Mouse (Mus musculus) heart, embryonic 12.5 days (tissue): ENCODE results near the gene Cap2. TPM values are rescaled to one million over a fixed set of nuclear protein-coding genes. Genes with fewer than 3 reads are reported as not detected.

Source experiments
- ATAC-seq: fragments of 200-750 bp; cut with Nextera tagmentation; 2 replicates; pipeline ENCODE4 v1.8.0; 2017; ENCODE audit warnings: moderate TSS enrichment, moderate library complexity; ENCODE audit not compliant: insufficient number of reproducible peaks, low FRiP score
- H3K27ac ChIP-seq: fragments of 300-500 bp; sonication (generic); 2 replicates; pipeline ENCODE4 v1.5.1; 2016; ENCODE audit warnings: mild to moderate bottlenecking, moderate library complexity; ENCODE audit not compliant: poor library complexity, severe bottlenecking
- H3K27me3 ChIP-seq: fragments of 300-500 bp; sonication (generic); replicated peaks from 2 replicates; pipeline ENCODE4 v1.6.1; 2016; ENCODE audit warnings: mild to moderate bottlenecking, moderate library complexity
- H3K36me3 ChIP-seq: fragments of 300-500 bp; sonication (generic); 2 replicates; pipeline ENCODE4 v1.6.1; 2016; ENCODE audit warnings: mild to moderate bottlenecking, moderate library complexity
- H3K4me1 ChIP-seq: fragments of 300-500 bp; sonication (generic); replicated peaks from 2 replicates; pipeline ENCODE4 v1.6.1; 2016; ENCODE audit warnings: mild to moderate bottlenecking
- H3K4me2 ChIP-seq: fragments of 300-500 bp; sonication (generic); 2 replicates; pipeline ENCODE4 v1.6.1; 2016; ENCODE audit warnings: mild to moderate bottlenecking, moderate library complexity
- H3K4me3 ChIP-seq: fragments of 300-500 bp; sonication (generic); 2 replicates; pipeline ENCODE4 v1.5.1; 2016; ENCODE audit warnings: mild to moderate bottlenecking
- H3K9ac ChIP-seq: fragments of 300-500 bp; sonication (generic); 2 replicates; pipeline ENCODE4 v1.6.1; 2016; ENCODE audit warnings: mild to moderate bottlenecking, moderate library complexity
- H3K9me3 ChIP-seq: fragments of 300-500 bp; sonication (generic); replicated peaks from 2 replicates; pipeline ENCODE4 v1.6.1; 2016; ENCODE audit warnings: mild to moderate bottlenecking, moderate library complexity
- WGBS: fragments of 180-500 bp; shearing (Covaris S2); methylation state at CpG from one replicate; pipeline ENCODE4 v1.1.7; 2016; 5-methylcytosine and 5-hydroxymethylcytosine counted together
- polyA plus RNA-seq: library from polyadenylated mRNA; unstranded; fragments of >200 nt; fragmentation: Nextera tagmentation; extraction: Ambion mirVana; gene quantifications from 2 replicates; pipeline ENCODE4 v1.2.1, GENCODE M21; 2016

Cap2 gene
- polyA plus RNA-seq, 1 experiment from 2014 or later = 177 TPM

DNA sequence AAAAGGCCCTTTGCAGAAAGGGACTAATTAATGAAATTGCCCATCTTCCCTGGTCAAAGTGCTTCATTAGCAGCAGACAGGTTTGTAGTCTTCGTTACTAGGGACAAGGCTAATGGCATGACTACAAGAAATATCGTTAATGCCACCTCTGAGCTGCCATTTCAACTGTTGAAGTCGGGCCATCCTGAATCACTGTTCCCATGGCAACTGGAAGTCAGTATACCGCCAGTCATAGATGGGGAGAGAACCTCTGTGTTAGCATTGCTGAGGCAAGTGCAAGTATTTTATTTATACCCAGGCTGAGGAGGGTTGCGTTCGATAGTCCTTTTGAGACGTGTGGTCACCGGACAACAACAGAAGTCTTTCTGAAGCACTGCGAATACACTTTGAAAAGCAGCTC is 53.1 kb downstream of the Cap2 start:
- H3K36me3 ChIP-seq = peaks cover 18% of the 10 kb centered on the region
- H3K4me3 ChIP-seq = no peak overlapping the region
- WGBS = 87% methylated on average over 9 of the region's 9 CpGs
- no peak overlapping the region for H3K4me2 ChIP-seq
- peaks cover 29% of the 10 kb centered on the region for H3K4me1 ChIP-seq
- no peak overlapping the region for H3K27ac ChIP-seq
- ATAC-seq = no peak
- peaks cover 10% of the 10 kb centered on the region for H3K9me3 ChIP-seq
- no peaks in the 10 kb centered on the region for H3K27me3 ChIP-seq
- H3K9ac ChIP-seq = no peak overlapping the region

DNA sequence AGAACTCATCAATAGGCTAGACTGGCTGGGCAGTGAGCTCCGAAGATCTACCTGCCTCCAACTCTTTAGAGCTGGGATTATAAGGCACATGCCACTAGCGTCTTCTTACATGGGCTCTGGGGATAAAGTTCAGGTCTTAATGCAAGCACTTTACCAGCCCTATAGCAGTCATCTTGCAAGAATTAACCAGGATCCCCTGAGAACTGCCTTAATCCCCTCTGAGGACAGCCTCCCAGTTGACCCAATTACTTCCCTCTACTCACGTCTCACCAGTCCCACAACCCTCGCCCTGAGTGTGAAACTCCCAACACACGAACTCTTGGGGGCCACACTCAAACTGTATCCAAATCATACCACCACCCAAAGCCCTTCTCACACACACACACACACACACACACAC is 64.3 kb downstream of the Cap2 start:
- H3K27ac ChIP-seq = no peak overlapping the region
- H3K9ac ChIP-seq = no peak overlapping the region
- H3K4me3 ChIP-seq = no peak overlapping the region
- 0 out of 2 replicates have a peak, but pooled peaks cover 7% of the 10 kb centered on the region for H3K27me3 ChIP-seq
- peaks cover 6% of the 10 kb centered on the region for H3K4me1 ChIP-seq
- no peak overlapping the region for H3K4me2 ChIP-seq
- no peaks in the 10 kb centered on the region for H3K9me3 ChIP-seq
- no peak for ATAC-seq
- peaks cover 16% of the 10 kb centered on the region for H3K36me3 ChIP-seq
- 83% methylated on average over 5 of the region's 5 CpGs for WGBS

DNA sequence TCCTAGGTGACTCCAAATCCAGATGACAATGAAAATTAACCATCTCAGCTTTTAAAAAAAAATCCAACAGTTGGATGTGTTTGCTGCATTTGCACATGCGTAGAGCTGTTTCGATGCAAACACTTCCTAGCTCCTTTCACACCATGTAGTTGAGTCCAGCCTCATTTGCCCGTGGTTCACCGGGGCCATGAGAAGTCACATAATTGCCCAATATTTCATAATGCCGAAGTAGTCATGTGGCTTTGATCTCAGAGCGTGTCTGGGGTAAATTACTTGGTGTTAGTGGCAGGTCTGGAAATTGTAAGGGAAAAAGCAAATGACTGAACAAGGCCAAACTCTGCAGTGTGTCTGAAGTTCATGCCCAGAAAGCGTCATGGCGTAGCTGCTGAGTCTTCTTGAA is 67.8 kb downstream of the Cap2 start:
- Histone ChIP-seq H3K4me2 (no peak overlapping the region), H3K27me3 (peaks cover 7% of the 10 kb centered on the region; the same call in 1 of the 2 replicates), H3K9me3 (no peaks in the 10 kb centered on the region), H3K4me3 (no peak overlapping the region), H3K9ac (no peak overlapping the region), H3K27ac (peak overlapping the region; percentile 83; the same call in 1 of the 2 replicates), H3K4me1 (peaks cover 32% of the 10 kb centered on the region), H3K36me3 (0 out of 2 replicates have a peak, but pooled peaks cover 7% of the 10 kb centered on the region)
- WGBS = 85% methylated on average over 8 of the region's 8 CpGs
- no peak for ATAC-seq

DNA sequence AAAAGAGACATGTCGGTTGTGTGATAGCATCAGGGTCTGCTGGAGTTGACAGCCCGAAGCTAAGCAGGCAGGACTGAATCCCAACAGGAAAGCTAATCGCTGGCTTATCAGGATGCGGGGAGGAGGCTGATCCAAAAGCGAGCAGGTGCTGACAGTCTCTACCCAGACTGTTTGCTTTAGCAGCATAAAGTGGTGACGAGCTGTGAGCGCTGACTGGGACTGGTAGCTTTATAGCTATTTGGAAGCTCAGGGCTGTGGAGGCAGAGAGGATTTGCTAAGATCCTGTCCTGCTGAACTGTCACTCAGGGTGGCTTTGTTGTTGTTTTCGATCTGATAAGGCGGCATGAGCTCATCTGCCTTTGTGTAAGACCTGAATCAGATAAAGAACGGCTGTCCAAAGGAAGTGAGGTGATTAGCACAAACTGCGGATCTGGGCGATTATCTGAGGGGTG is 69.5 kb downstream of the Cap2 start:
- Histone ChIP-seq H3K27ac (peak overlapping the region; percentile 99), H3K4me3 (peak overlapping the region; percentile 19), H3K9me3 (no peaks in the 10 kb centered on the region), H3K4me2 (peak overlapping the region; percentile 59), H3K27me3 (peaks cover 7% of the 10 kb centered on the region; the same call in 1 of the 2 replicates), H3K9ac (peak overlapping the region; percentile 50; the same call in 1 of the 2 replicates), H3K4me1 (peaks cover 32% of the 10 kb centered on the region), H3K36me3 (0 out of 2 replicates have a peak, but pooled peaks cover 11% of the 10 kb centered on the region)
- under 1% methylated on average over 12 of the region's 12 CpGs for WGBS
- ATAC-seq = peak; percentile 74

DNA sequence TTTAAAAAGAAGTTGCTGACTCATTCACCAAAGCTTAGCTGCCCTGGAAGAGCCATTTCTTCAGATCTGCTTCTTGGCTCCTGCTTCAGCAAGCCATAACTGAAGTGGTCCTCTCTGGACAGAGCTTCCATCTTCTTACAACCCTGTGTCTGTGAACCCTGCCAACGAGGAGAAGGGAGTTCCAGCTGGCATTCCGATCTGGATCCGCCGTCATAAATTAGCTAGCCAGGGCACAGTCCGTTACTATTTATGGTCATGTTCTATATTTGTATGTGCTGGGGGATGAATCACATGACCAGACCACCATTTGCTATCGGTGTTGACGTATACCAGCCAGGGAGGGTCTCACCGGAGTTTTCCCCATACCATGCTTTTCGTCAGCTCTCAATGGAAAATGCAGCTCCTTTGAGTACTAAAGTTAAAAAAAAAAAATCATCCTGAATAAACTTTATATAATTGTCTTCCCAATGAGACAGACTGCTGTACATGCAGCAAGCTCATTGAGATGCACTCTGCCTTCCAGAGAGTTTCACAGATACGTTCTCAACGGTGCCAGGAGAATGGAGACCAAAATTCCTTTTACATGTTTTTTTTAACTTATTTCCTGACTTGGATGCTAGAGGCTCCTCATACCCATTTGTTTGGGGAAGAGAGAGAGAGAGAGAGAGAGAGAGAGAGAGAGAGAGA is 70.5 kb downstream of the Cap2 start:
- Histone ChIP-seq H3K27me3 (peaks cover 5% of the 10 kb centered on the region; the same call in 1 of the 2 replicates), H3K27ac (peak overlapping the region; percentile 97), H3K4me3 (0 out of 2 replicates have a peak overlapping the region, but pooled peaks have one; percentile 16), H3K9me3 (no peaks in the 10 kb centered on the region), H3K9ac (peak overlapping the region; percentile 48), H3K4me1 (peaks cover 32% of the 10 kb centered on the region), H3K4me2 (peak overlapping the region; percentile 37), H3K36me3 (0 out of 2 replicates have a peak, but pooled peaks cover 4% of the 10 kb centered on the region)
- ATAC-seq = peak; percentile 83
- 14% methylated on average over 11 of the region's 11 CpGs for WGBS

DNA sequence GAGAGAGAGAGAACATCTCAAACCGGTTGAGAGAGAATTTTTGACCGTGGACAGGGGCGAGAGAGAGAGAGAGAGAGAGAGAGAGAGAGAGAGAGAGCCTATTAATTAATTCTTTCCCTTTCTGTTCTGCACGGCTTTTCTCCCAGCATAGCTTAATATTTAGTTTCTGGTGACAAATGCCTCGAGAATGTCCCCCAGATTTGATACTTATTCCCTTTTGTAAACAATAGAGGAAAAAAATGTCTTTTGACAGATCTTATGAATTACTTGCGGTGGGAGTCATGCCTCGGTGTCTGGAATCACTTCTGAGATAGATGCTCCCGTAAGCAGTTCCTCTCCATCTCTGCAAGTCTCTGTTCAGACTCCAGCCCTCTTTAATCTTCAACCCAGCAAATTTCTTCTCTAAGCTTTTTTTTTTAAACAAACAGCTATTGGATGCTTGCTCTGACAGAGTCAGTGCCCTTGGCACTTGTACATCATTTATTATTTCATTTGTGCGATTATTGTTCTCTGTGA is 71.1 kb downstream of the Cap2 start:
- H3K36me3 ChIP-seq = 0 out of 2 replicates have a peak, but pooled peaks cover 3% of the 10 kb centered on the region
- H3K4me1 ChIP-seq = peaks cover 32% of the 10 kb centered on the region
- peak overlapping the region; percentile 97 for H3K27ac ChIP-seq
- H3K4me3 ChIP-seq = no peak overlapping the region
- H3K27me3 ChIP-seq = peaks cover 2% of the 10 kb centered on the region; the same call in 1 of the 2 replicates
- no peaks in the 10 kb centered on the region for H3K9me3 ChIP-seq
- peak overlapping the region; percentile 37 for H3K4me2 ChIP-seq
- 34% methylated on average over 9 of the region's 9 CpGs for WGBS
- H3K9ac ChIP-seq = peak overlapping the region; percentile 48
- ATAC-seq = no peak

DNA sequence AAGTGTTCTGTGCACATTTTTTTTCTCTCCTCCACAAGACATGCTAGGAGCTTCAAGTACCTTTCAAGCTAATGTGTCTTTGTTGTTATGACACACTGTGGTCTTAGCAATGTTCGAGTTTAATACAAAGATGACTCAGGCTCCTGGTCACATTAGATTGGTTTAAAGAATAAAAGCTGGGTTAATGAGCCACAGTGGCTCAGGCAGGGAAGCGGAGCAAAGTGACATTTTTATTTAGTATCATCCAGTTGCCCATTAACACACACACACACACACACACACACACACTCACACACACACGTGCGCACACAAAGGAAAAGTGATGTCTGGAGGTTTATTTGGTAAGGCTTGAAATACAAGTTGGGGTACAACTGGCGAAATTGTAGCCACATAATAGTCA is 72.6 kb downstream of the Cap2 start:
- H3K27ac ChIP-seq = peak overlapping the region; percentile 97; the same call in 1 of the 2 replicates

DNA sequence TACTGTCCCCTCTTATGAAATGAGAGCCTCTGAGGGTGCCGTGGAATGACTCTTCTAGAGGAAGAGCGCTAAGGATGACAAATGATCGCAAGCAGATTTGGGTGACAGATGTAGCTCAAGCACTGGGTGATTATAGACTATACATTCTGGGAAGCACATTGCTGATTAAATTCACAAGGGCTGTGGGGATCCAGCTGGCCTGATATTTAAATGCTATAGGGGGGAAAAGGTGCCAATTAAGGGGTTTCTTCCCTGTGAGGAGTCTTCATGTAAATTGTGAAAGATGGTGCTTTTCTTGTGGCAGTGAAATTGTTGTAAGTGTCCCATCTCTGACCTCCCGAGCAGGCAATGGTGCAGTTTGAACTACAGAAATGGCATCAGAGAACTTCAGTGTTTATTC is 73.1 kb downstream of the Cap2 start:
- 90% methylated on average over 4 of the region's 4 CpGs for WGBS
- H3K36me3 ChIP-seq = 0 out of 2 replicates have a peak, but pooled peaks cover 3% of the 10 kb centered on the region
- H3K9ac ChIP-seq = no peak overlapping the region
- H3K9me3 ChIP-seq = no peaks in the 10 kb centered on the region
- H3K4me1 ChIP-seq = peaks cover 32% of the 10 kb centered on the region
- ATAC-seq = no peak
- no peak overlapping the region for H3K4me3 ChIP-seq
- no peaks in the 10 kb centered on the region; the same call in 1 of the 2 replicates for H3K27me3 ChIP-seq
- no peak overlapping the region for H3K4me2 ChIP-seq
- no peak overlapping the region for H3K27ac ChIP-seq

More for the DNA sequence above, 72.6 kb downstream of the Cap2 start:
- no peak overlapping the region for H3K9ac ChIP-seq
- no peaks in the 10 kb centered on the region for H3K9me3 ChIP-seq
- H3K4me1 ChIP-seq = peaks cover 32% of the 10 kb centered on the region
- H3K4me2 ChIP-seq = no peak overlapping the region
- 0 out of 2 replicates have a peak, but pooled peaks cover 3% of the 10 kb centered on the region for H3K36me3 ChIP-seq
- H3K27me3 ChIP-seq = no peaks in the 10 kb centered on the region; the same call in 1 of the 2 replicates
- no peak overlapping the region for H3K4me3 ChIP-seq
- ATAC-seq = no peak
- 82% methylated on average over 5 of the region's 5 CpGs for WGBS

DNA sequence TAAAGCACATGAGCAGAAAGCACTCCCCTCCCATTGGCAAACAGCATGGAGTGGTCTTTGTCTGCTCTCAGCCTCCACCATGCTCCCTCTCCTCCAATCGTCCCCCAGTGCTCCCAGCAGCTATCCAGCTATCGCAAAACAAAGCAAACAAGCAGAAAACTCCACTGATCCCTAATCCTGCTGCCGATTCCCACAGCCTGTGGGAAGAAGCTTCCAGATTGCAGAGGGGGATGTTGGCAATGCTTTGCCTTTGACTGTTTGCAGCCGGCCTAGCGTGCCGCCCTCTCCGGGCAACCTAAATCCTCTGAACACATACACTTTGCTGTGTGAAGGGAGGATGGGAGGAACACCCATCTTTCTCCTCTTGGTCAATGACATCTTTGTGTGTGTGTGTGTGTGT is 83.2 kb downstream of the Cap2 start:
- Histone ChIP-seq H3K4me1 (peaks cover 11% of the 10 kb centered on the region; the same call in 1 of the 2 replicates), H3K27ac (no peak overlapping the region), H3K9me3 (no peaks in the 10 kb centered on the region), H3K36me3 (peaks cover 10% of the 10 kb centered on the region; the same call in 1 of the 2 replicates), H3K9ac (no peak overlapping the region), H3K27me3 (no peaks in the 10 kb centered on the region), H3K4me3 (no peak overlapping the region), H3K4me2 (no peak overlapping the region)
- 80% methylated on average over 7 of the region's 7 CpGs for WGBS
- no peak for ATAC-seq

DNA sequence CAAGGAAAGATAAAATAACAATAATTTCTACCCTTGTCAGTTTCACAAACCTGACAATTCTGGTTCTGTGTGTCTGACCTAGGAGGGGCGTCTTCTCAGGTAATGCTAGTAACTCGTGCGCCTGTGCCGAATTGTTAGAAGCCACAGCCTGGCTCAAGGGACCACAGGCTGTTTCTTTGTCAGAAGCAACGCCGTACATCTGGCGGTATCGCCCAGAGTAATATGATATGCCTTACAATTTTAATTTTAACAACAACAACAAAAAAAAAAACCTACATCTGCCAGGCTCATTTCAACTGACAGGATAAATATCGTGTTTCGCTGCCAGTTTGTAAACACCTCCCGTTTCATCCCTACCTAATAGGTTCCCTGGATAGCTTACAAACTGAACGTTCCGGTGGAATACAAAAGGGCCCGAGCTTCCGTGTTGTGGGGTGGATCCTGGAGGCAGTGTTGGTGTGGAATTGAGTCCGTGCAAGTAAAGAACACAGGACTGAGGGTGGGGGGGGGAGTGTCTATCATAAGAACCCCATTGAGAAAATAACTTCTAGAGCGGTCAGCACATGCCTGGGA is 86.2 kb downstream of the Cap2 start:
- Histone ChIP-seq H3K4me2 (no peak overlapping the region), H3K4me1 (peaks cover 11% of the 10 kb centered on the region; the same call in 1 of the 2 replicates), H3K27me3 (no peaks in the 10 kb centered on the region), H3K9me3 (no peaks in the 10 kb centered on the region), H3K36me3 (peaks cover 10% of the 10 kb centered on the region; the same call in 1 of the 2 replicates), H3K9ac (no peak overlapping the region), H3K27ac (no peak overlapping the region), H3K4me3 (no peak overlapping the region)
- 90% methylated on average over 17 of the region's 17 CpGs for WGBS
- ATAC-seq = no peak

DNA sequence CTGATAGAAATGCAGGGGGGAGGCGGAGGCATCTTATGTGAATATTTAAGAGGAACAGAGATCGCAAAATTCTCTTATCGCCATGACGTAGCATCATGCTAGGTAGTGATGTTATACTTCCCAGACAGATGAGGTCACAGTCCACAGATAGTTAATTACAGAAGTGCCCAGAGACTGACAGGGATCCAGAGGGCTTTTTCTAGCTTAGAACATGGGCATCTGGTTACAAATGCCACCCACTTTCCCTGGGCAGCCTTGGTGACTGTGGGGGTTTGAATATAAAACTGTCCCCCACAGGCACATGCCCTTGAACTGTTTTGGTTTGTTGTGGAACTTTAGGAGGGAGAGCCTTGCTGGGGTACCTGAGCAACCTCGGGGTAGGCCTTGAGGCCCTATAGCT is 87.0 kb downstream of the Cap2 start:
- WGBS = 82% methylated on average over 5 of the region's 5 CpGs
- Histone ChIP-seq H3K4me2 (no peak overlapping the region), H3K9me3 (no peaks in the 10 kb centered on the region), H3K27me3 (no peaks in the 10 kb centered on the region), H3K4me3 (no peak overlapping the region), H3K4me1 (peaks cover 11% of the 10 kb centered on the region; the same call in 1 of the 2 replicates), H3K9ac (no peak overlapping the region), H3K27ac (no peak overlapping the region), H3K36me3 (peaks cover 10% of the 10 kb centered on the region; the same call in 1 of the 2 replicates)
- no peak for ATAC-seq
